Mouse (Mus musculus) heart, adult 9 months (tissue): ENCODE data around the gene Mturn.

Source experiments
- DNase-seq, 2 experiments: peaks; one replicate each; pipeline ENCODE4 v3.0.0; 2022; ENCODE audit warnings: low spot score in 2 of 2

Gene Mturn

DNA sequence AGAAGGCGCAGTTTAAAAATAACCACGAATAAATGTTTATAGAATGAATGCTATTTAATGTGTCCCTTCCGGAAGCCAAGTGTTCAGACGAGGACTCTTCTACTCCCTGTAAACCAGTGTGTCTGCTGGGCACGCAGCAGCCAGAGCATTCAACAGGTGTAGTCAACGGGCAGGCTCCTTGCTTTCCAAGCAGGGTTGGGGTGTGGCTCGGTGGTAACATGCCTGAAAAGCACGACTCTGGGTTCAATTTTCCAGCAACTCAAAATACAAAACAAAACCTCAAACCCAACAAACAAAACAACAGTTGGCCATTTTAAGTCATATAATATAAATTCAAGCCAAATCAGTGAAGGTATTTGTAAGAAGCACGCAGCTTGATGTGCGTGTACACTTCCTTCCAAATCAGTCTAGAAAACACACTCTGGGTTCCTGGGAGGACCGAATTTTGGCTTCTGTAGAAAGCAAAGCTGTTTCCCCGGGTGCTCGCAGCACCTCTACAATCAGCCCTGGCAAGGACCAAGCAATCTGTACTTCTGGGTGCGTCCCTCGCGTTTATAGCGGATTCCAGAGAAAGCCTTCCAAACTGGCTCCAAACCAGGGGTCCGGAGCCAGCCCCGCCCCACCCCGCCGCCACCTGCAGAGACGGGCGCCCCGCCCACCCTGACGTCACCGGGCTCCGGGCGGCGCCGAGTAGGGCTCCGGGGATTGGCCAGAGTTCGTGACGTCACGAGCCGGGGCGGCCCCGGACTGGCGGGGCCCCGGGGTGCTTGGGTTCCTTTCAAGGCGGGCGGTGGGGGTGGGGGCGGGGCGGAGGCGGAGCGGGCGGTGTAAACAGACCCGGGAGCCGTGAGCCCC lies at the start of gene Mturn:
Gene Mturn (plus strand): TSS at position 734 of the 855 bp plus-strand sequence.
- DNase-seq, result peak; percentile 97

DNA sequence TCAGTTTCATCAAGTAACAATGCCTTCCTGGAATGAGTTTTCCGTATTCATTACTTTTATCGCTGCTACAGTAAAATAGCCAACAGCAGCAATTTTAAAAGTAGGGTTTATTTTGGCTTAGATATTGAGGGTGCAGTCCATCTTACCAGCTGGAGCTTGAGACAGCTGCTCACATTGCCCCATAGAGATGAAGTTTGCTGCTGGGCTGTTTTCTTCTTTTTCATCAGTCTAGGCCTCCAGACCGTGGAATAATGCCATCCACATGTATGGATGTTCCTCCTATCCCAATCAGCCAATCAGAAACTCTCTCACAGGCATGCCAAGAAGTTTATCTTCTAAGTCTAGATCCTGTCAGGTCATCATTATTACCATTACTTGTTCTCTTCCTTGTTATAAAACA lies 41.5 kb upstream of the Mturn start:
- peak; percentile 15 to 18 for DNase-seq

DNA sequence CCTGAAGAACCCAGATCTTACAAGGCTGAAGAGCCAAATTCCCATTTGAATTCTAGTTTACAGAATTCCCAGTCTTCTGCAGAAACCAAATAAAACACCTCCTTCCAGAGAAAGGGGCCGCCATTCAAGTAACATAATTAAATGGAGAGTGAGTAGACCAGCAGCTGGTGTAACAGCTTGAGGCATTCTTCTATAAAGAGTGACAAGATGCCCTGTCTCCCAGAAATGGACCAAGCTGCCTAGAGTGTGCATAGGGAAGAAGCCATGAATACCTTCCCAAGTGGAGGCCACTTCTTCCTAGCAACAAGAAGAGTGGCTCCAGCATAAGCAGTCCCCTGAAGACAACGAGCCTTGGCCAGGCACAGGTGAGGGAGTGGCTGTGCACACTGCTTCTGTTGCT lies 39.5 kb upstream of the Mturn start:
- no peak for DNase-seq

DNA sequence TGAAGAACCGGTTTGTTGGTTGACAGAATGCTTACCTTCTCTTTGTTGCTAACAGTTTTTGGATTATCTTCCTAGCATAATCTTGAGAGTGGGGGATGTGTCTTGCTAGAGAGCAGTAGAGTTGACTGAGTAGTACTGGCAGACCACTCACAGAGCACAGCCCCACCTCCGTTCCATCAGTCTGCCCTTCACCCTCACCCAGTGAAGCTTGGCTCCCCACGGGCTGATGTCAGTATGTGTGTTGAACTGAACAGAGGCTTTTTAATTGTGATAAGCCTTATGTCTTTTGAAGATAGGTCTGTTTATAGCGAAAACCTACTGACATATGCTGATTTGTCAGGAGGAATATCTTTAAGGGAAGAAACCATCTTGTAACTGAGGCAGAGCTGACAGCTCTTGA lies 38.2 kb upstream of the Mturn start:
- DNase-seq, result no peak

DNA sequence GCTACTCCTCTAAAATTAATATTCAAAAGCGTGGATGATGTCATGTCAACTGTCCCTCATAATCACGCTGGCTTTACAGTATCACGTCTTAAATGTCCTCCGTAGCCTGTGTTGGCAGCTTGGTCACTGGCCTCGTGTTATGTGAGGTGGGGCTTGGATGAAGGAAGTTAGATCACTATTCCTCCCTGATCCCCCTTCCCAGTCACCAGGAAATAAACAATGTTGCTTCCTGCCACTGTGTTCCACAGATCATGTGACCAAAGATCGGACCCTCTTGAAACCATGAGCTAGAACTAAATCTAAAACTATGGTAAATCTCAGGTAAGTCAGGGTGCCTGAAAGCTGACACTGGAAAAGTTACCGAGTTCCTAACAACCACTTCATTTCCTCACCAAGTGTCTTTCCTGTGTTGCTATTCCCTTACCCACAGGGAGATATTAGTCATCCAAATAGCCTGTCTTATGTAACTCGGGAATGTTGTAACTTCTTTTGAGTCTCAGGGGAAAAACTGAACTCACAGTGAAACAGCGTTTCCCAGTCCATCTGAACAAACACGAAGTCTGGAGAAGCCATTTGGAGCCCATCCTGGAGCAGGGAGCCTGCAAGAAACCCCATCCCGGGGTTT lies 25.8 kb upstream of the Mturn start:
- peak; percentile 78 to 86 for DNase-seq

DNA sequence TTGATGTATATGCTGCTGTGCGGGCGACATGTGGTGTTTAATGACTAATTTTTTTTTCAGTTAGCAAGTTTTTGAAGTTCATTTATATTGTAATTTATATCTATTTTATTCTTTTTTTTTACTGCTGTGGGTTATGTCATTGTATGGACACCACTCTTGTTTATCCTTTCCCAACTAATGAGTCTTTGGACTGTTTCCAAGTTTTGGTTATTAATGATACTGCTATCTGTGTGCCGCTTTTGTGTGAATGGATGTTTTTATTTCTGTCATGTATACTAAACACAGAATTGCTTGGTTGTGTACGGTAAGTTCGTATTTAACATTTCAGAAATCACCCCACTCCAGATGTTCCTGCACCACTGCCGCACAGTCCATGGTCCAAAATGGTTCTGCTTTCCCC lies 23.6 kb upstream of the Mturn start:
- no peak for DNase-seq

DNA sequence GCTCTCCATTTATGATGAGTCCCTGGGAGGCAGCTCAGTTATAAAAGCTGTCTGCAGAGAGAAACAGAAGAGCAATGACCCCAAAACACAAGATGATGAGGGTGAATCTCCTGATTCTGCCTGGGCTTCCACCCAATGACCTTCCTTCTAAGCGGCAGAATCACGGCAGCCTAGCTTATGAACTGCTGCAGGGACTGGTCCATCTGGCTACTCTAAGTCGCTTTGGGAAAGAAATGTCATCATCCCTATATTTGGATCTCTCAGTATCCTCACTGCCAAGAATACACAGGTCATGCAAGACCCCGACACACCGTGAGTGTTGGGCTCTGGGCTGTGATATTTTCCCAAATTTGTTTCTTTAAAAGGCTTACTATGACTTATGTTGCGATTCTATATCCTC lies 11.6 kb upstream of the Mturn start:
- no peak for DNase-seq

DNA sequence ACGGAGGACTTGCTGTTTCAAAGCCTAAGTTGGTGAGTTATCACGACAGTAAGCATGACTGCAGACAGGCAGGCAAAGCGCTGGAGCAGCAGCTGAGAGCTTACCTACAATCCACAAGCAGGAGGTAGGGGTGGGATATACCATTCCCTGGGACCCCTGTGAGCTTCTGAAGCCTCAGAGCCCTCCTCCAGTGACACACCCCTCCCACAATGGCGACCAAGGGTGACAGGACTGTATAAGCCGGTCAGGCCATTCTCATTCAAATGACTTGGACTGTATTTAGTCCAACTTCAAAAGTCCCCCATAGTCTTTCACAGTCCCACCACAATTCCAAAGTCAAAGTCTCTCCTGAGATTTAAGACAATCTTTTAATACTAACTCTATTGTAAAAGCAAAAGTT lies 8.5 kb upstream of the Mturn start:
- DNase-seq, result no peak

DNA sequence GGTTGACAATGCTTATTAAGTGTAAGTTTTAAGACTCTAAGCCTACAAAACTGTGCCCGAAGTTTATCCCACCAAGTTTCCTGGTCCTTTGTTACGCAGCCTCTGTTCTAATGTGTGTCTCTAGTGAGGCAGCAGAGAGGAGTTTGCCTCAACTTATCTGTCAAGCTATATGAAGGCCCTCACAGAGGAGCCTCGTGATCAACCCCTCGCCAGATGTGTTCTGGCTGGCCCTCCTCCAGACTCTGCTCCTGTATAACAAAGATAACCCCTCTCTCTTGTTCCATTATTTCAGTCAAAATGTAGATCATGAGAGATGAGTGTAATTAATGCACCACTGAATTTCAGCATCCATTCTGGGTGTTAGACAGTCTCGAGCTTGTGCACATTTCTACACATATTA lies 1.7 kb upstream of the Mturn start:
- no peak for DNase-seq

DNA sequence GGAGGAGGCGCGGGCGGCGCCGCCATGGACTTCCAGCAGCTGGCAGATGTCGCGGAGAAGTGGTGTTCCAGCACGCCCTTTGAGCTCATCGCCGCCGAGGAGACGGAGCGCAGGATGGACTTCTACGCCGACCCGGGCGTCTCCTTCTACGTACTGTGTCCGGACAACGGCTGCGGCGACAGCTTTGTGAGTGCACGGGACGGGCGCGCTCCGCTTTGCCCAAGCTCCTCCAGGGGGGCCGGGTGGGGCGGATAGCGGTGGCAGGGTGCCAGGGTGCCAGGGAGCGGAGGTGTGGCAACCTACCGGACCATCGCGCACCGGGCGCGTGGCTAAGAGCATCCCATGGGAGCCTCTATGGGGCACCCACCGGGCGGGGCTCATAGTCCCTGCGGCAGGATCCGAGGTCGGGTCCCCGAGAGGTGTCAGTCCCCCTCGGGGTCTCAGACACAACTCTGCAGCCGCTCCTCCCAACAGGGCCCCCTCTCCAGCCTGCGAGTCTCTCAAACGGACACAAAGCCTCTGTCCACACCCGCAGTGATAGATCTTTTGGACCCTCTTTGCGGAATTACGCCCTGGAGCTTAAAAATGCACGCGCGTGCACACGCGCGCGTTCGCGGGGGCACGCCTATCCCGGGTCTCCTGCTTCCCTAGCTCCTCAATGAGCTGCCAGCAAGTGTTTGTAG lies 463 bp downstream of the Mturn start:
- peak in 1 of 2 experiments; percentile 33 for DNase-seq

DNA sequence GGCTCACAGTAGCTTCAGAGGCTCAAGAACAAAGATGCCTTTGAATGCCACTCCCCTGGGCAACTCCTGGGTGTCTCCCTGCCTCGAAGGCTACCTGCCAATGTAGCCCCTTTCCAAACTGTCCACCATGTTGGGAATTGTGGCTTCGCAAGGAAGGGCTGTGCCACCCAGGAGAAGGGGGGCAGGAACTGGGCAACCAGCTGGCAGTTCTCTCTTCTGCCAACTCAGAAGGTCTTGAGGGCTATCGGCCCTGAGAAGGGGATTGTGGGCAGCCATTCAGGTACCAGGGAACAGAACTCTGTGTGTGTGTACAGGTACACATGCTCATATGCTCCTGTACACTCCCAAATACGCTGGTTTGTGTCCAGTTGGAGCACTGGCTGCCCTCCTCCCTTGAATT lies 2.7 kb downstream of the Mturn start:
- DNase-seq, result no peak

DNA sequence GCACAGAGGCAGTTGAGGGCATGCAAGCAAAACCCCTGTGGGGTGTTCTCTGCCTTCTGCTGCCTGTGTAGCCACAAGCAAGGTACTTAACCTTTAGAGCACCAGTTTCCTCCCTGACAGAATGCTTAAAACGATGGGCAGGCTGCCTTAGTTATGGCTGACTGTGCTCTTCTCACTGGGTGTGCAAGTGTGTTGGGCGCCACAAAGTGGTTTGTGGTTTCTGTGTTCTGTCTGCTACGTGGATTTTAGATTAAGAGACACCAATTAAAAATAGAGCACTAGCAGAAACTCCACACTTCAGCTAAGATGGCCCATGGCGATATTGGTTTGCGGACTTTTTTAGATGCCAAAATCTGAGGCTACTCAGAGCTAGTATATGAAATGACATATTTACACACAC lies 3.7 kb downstream of the Mturn start:
- DNase-seq, result no peak

DNA sequence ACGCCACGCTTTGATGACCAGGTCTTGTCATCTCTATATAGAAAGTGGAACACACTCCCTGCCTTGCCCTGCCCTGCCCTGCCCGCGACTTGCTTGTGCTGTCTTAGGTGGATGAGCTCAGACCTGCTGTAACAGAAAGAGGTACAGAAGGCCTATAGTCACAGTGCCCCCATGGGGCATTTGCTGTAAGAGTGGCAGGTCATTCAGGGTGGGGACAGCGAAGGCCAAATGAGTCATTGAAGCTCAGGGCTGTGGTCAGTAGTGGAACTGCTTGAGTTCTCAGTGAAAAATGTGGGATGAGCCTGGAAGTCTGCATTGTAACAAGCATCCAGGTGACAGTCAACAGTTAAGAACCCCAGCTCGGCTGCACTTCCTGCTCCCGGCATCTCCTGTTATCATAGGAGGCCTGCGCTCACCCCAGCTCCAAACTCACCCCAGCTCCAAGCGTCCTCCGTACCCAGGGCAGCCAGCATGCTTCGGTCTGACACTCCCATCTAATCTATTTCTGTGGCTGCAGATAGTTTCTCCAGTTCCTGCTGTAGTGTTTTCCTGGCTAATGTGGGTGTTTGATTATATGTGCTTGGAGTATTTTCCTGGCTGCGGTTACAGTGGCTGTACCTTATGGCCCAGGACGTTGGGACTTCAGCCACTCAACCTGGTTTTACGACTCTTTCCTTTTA lies 4.4 kb downstream of the Mturn start:
- DNase-seq, result no peak

DNA sequence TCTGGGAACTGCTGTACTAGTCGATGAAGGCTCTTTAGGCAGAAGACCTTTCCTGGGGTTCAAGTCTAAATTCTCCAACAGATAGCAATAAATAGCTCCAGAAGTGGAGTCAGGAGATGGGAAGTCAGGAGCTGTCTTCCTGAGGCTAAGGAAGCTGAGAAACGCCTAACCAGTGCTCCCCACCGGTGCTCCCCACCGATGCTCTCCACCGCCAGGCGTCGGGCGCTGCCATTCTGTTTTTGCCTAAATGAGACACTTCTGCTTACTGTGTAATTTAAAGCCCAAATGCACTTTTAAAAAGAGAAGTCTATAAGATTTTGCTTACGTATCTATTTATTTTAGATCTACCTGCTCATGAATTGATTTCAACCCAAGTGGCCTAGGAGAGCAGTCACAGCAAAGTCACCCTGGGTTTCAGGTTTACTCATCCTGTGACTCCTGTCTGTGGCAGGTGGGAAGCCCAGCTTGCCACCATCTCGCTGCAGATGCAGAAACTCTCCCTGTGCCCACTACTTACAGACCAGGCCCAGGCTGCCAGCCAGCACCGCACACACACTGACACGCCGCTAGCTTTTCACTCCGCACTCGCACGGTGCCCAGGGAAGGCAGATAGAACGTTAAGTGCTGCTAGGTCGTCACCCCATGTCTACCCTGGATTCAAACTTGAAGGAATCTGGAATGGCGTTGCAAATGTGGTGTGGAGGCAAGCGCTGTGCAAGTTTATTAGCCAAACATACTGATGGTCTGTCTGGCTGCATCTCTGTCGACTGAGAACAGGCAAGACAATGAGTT lies 5.7 kb downstream of the Mturn start:
- no peak for DNase-seq

DNA sequence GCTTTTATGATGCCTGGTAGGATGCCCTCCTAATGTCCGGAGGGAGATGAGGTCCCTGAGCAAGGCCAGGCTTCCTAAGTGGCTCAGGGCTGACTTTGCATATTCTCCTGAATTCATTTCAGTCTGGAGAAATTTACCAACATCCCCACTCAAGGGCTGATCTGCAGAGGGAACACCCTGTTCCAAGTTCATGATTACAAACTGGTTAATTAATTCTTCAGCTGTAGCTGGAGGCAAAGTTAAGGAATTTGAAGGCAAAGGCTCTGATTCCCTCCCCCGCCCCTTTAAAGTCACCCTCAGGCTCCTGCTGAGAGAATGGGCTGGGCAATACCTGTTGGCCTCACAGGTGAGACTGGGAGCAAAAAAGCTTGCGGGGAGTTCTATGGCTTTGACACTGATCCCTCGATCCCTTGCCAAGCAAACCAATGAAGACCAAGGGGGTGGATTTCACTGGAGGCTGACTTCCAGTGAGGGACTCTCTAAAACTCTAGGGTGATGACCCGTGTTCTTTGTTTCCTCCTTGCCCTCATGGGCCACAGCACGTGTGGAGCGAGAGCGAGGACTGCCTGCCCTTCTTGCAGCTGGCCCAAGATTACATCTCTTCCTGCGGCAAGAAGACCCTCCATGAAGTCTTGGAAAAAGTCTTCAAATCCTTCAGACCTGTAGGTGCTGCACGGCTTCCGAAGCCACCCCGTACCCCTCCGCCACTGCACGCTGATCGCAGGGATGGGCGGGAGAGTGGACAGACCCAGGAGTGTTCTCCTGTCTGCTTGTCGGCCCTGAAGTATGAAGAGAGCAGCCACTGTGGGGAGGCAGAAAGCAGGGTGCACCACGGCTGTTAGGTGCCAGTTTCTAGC lies 7.3 kb downstream of the Mturn start:
- no peak for DNase-seq

DNA sequence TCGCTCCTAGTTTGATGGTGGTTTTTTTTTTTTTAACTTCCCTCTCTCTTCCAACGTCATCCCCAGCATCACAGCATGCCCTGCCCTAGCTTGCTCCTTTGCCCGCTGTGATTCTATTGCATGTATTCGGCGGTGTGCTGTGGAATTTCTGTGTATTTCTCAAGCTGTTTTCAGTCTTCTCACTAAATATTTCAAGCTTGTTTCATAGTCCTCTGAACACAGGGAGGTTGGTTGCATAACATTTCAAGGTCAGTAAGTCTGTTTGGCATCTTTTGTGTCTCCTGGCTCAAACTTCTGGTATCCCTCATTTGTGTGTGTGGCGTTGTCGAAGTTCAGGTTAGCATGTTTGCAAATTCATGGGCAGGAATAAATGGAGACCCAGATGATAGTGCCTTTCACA lies 8.3 kb downstream of the Mturn start:
- DNase-seq, result no peak

DNA sequence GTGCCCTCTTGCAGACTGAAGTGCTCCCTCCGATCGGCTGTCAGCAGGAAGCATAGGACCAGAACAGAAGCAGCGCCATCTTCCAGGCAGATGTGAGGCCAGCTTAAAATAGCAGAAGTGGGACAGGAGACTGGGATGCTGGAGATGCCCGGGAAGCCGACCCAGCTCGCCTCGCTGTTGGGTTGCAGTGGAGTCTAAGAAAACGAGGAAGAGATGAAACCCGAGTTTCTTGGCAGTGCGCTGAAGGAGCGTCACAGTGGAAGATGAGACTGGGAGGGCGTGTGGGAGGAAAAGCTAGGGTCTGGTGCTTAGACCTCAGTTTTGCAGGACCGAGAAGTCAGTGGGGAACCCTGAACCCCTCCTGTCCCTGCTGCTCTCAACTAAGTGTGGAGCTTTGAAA lies 9.4 kb downstream of the Mturn start:
- no peak for DNase-seq

DNA sequence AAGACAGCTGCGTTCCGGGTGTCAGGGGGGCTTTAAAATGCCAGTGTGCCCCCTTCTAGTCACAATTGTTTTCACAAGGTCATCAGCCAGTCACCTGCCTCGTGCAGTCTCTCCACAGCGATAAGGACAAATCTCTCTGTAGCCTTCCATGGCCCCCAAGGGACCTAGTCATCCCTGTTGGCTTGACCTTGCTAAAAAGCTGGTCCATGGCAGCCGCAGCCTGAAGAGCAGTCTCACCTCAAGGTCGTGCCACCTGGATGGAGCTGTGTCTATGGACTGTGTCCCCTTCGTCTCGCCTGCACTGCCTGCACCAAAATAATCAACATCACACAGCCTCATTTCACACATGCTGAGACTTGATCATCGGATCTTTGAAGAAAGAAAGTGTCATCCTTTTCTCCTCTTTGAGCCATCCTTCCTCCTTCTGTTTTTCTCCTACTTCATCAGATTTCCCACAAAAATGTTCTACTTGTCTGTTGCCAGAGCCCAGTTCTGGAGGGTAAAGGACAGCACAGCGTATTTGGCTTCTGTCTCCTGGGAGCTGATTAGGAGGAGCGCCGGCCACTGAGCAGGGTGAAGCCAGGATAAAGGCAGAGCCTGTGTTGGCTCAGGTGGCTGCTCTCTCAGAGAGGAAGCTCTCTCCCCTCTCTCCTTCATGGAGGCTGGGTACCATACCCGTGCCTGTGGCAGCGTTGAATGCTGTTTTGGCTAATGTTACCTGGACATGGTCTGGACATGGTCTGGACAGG lies 10.1 kb downstream of the Mturn start:
- DNase-seq, result no peak

DNA sequence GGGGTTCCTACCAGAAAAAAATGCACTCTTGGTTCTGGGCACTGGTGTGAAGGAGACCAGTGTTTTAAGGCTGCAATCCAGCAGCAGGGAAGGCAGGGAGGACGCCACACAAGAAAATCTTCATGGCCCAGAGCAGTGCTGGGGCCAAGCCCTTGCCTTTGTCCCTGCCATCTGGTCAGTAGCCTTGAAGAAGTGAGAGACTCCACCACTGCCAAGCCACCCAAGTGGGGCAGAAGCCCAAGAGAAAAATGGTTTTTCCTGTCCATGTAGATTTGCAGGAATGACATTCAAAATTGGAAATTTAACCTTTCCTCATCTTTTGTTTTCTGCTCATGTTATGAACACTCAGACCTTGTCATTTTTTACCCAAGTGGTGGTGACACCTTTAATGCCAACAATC lies 10.8 kb downstream of the Mturn start:
- DNase-seq, result no peak

DNA sequence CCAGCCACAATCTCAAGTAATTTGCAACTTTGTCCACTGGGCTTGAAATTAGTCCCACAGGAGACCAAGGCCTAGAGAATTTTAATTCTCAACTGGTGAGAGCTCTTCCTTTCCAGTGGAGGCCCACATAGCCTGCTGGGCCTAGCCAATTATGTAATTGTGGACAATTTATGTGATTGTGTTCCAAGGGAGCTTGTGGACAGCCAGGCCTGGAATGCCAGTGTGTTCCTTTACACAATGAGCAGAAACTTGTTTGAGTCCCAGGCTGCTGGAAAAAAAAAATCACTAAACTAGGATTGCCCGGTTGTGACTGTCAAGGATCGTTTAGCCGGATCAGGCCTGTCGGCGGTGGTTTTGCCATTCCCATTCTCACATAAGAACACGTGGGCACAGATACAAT lies 11.9 kb downstream of the Mturn start:
- no peak for DNase-seq
